Mouse (Mus musculus): ENCODE data around the gene Rbm47.

GRCm38 (mm10) chr5:66200044-66200443 is 27.1 kb upstream of the Rbm47 start:
- TF ChIP-seq CTCF (IDR thresholded peaks at IDR 0.05; ENCODE audit: insufficient read depth, low read length) (no peak), POLR2A (IDR thresholded peaks at IDR 0.05; ENCODE audit: borderline replicate concordance, extremely low read depth, low read depth, low read length) (no peak)
